Mouse (Mus musculus) spleen, adult 18-20 months (tissue): ENCODE measurements at regions not wholly inside any gene's neighbourhood (a gene's known extent, or its start where the extent isn't known, plus 50 kb on each side); places are given as distances from the start of the nearest gene placed in this dataset.
A peak's percentile ranks its signal among the peaks of the same experiment; 100 is the strongest.

ENCODE experiments used
- DNase-seq, 2 experiments: peaks; one replicate each; pipeline ENCODE4 v3.0.0; 2022; ENCODE audit warnings: mixed read lengths in 2 of 2

DNA sequence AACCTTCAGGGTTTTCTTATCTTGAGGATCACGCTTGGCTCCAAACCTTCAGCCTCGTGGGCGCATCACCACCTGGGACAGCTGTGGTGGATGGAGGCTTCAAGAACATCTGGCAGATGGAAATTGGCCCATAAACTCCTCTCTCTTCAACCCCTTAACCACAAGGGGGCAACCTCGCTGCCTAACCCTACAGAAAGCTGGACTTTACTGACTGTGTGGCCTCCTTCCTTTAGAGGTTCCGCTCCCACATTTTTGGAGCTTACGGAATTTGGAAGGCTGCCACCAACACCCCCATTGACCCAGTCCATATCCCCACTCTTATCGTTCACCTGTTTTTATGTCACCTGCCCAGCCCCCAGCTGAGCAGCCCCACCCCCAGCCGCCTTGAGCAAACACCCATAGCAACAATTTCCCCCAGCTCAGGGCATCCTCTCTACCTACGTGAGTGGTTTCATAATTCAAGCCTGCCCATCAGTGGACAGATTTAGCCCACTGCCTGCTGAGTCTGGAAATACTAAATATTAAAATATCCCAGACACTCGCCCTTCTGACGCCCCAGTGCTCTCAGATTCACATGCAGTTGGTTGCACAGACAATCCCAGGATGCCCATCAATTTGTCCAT, 167.0 kb upstream of the Slc22a22 start:
- DNase-seq: peak in 1 of 2 experiments; percentile 26

- DNase-seq: no peak
Measured at GRCm38 (mm10) chr15:57639115-57639514, 161.7 kb upstream of the Slc22a22 start.

GRCm38 (mm10) chr15:57633067-57633466, 155.6 kb upstream of the Slc22a22 start:
- DNase-seq: no peak

GRCm38 (mm10) chr15:57632537-57632936, 155.1 kb upstream of the Slc22a22 start:
- DNase-seq: no peak

DNA sequence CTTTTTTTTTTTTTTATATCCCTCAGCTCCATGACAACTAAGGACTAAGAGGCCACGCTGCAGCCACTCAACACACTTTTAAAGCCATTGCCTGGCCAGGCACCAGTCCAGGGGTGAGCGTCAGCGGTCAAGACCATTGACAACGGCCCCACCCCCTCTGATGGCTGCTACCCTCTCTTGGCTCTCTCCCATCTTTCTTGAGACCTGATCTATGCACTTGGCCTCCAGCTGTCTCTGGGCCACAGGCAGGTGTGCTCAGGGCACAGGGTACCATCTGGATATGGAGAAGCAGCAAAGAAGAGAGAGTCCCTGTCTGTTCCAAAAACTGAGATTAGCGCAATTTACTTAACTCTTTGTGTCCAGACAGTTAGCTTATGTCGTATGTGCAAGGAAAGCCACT, 141.0 kb upstream of the Slc22a22 start:
- no peak for DNase-seq

- no peak for DNase-seq
Measured at GRCm38 (mm10) chr15:57616880-57617391, 139.5 kb upstream of the Slc22a22 start.

GRCm38 (mm10) chr15:57610006-57610405, 132.6 kb upstream of the Slc22a22 start:
- DNase-seq: no peak

GRCm38 (mm10) chr15:57608519-57608918, 131.1 kb upstream of the Slc22a22 start:
- DNase-seq: no peak

DNA sequence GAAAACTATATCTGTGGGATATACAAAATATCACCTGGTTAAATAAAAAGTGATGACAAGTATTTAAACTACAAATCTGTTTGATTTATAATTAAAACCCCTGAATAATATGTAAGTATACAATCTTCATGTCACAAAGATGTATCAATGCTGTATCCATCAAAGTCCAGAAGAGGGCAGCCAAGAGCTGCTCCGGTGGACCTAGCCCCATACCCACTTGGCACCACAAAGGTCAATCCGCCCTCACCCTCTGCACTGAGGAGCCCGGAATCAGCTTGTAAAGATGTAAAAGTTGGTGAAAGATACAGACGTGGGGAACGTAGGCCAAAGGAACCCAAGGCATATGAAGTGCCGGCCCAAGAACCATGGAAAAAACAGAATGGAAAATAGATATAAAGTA, 123.1 kb upstream of the Slc22a22 start:
- DNase-seq: peak in 1 of 2 experiments; percentile 33

GRCm38 (mm10) chr15:57593326-57594004, 116.0 kb upstream of the Slc22a22 start:
- DNase-seq: no peak

- no peak for DNase-seq
Measured at GRCm38 (mm10) chr15:57590597-57591219, 113.3 kb upstream of the Slc22a22 start.

- no peak for DNase-seq
Measured at GRCm38 (mm10) chr15:57589404-57590377, 112.3 kb upstream of the Slc22a22 start.

- no peak for DNase-seq
Measured at GRCm38 (mm10) chr15:57585411-57585810, 108.0 kb upstream of the Slc22a22 start.

DNA sequence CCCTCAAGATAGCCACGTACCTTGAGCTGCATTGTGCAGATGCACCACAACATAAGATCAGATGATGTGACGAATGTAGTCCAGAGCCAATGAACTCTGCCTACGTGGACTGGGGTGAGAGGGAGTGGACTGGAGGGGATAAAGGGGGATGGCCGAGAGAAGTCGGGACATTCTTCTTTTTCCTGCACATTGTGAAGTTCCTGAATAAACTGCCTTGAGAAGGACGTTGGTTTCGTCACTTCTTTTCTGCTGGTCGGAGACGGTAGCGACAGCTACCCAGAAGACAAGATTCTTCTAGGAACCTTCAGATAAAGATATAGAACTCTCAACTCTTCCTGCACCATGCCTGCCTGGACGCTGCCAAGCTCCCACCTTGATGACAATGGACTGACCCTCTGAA, 107.1 kb upstream of the Slc22a22 start:
- no peak for DNase-seq

DNA sequence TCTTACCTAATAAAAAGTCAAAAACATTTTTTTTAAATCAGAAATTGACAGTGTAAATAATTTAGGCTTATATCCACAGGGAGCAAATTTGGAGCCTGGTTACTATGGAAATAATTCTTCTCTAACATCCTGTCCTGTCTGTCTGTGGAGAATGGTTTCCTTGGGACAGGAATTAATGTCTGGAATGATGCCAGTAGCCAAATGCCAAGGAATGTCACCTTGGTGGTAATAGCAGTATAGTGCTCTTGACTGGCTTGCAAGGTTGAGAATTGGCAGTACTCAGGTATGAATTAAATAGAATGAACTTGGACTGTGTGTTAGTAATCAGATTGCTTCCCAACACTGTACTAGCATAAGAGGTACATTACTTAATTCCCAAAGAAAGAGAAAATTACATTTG, 103.8 kb upstream of the Slc22a22 start:
- no peak for DNase-seq

DNA sequence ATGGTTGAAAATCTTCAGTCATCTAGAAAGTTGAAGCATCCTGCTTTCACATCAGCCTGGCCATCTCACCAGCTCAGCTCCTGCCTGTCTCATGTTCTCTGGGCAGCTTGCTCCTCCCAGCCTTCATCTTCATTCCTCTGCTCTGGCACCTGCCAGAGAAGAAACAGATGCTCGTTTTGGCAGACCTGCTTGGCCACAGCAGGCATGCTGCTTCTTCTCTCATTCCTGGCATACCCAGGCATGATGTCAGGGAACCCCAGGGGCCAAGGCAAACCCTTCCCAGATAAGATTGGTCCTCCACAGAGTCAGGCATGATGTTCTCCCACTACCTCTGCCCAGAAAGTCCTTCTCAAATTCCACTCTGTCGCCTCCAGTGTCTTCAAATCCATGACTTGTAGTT, 101.4 kb upstream of the Slc22a22 start:
- no peak for DNase-seq

GRCm38 (mm10) chr15:57574080-57574618, 96.7 kb upstream of the Slc22a22 start:
- DNase-seq: no peak

- no peak for DNase-seq
Measured at GRCm38 (mm10) chr15:57572460-57572859, 95.0 kb upstream of the Slc22a22 start.

- no peak for DNase-seq
Measured at GRCm38 (mm10) chr15:57568006-57568630, 90.7 kb upstream of the Slc22a22 start.

GRCm38 (mm10) chr15:57547154-57547553, 69.7 kb upstream of the Slc22a22 start:
- no peak for DNase-seq

DNA sequence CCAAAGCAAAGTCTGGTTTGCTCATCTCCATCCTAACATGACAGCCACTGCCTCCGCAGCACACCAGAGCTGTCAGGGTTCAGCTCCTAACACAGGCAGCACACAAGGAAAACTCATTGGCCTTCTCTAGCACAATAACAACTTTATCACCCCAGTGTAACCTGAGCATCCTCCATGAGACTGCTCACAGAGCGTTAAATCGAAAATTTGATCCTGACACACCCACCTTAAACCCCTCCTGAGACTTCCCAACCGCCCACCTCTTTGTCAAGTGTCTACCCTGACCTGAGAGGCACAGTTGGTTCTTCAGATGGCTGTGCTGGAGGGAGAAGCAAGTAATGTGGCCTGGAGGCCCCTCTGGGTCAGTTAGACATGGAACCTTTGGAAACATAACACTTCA, 67.7 kb upstream of the Slc22a22 start:
- DNase-seq: no peak

DNA sequence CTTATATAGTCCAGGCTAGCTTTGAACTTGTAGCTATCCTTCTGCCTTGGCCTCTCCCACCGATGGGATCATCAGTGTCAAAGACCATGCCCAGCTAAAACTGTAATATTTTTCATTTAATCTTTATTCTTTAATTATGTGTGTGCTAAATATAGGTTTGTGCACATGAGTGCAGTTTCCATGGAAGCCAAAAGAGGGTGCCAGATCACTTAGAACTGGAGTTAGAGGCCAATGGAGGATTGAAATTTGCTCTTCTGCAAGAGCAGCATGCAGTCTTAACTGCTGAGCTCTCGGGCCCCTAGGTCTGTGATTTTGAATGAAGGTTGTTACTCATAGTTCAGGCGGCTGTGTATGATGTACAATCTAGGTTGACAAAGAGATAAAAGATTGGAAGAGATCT, 66.6 kb upstream of the Slc22a22 start:
- DNase-seq: no peak
